Mouse (Mus musculus) cerebral cortex, adult 2 months (tissue): ENCODE results near the gene Dnah2.

Experiments
- WGBS: fragments of 180-500 bp; shearing (Covaris S2); methylation state at CpG from one replicate; pipeline ENCODE4 v1.1.7; 2018; 5-methylcytosine and 5-hydroxymethylcytosine counted together

Dnah2 gene

GRCm38 (mm10) chr11:69408541-69409377 is 140.2 kb downstream of the Dnah2 start:
- WGBS: under 1% methylated on average over 33 of the region's 33 CpGs

GRCm38 (mm10) chr11:69407724-69408004 is 141.2 kb downstream of the Dnah2 start:
- 51% methylated on average over 4 of the region's 4 CpGs for WGBS

GRCm38 (mm10) chr11:69406867-69407723 is 141.8 kb downstream of the Dnah2 start:
- WGBS: 84% methylated on average over 16 of the region's 16 CpGs

GRCm38 (mm10) chr11:69406282-69406681 is 142.6 kb downstream of the Dnah2 start:
- WGBS: 90% methylated on average over 19 of the region's 19 CpGs

- WGBS: 83% methylated on average over 24 of the region's 24 CpGs
These were observed 143.3 kb downstream of the Dnah2 start for GRCm38 (mm10) chr11:69405397-69406200.

- 87% methylated on average over 23 of the region's 24 CpGs for WGBS
These were observed 144.1 kb downstream of the Dnah2 start for GRCm38 (mm10) chr11:69404595-69405396.

- WGBS: 88% methylated on average over 37 of the region's 38 CpGs
These were observed 145.0 kb downstream of the Dnah2 start for GRCm38 (mm10) chr11:69403691-69404594.

GRCm38 (mm10) chr11:69401987-69402386 is 146.9 kb downstream of the Dnah2 start:
- 84% methylated on average over 12 of the region's 12 CpGs for WGBS

GRCm38 (mm10) chr11:69401210-69401637 is 147.7 kb downstream of the Dnah2 start:
- WGBS: 13% methylated on average over 22 of the region's 22 CpGs

GRCm38 (mm10) chr11:69400083-69400850 is 148.6 kb downstream of the Dnah2 start:
- 82% methylated on average over 25 of the region's 25 CpGs for WGBS

GRCm38 (mm10) chr11:69399201-69400082 is 149.5 kb downstream of the Dnah2 start:
- WGBS: 51% methylated on average over 66 of the region's 66 CpGs

- 51% methylated on average over 21 of the region's 21 CpGs for WGBS
These were observed 150.3 kb downstream of the Dnah2 start for GRCm38 (mm10) chr11:69398486-69399200.

GRCm38 (mm10) chr11:69398059-69398458 is 150.9 kb downstream of the Dnah2 start, which contains the start of gene Tmem88:
Gene Tmem88 (minus strand): TSS chr11:69398234.
- 20% methylated on average over 16 of the region's 16 CpGs for WGBS

- WGBS: 26% methylated on average over 24 of the region's 24 CpGs
These were observed 151.3 kb downstream of the Dnah2 start for GRCm38 (mm10) chr11:69397581-69398057.

GRCm38 (mm10) chr11:69396772-69397171 is 152.1 kb downstream of the Dnah2 start:
- WGBS: 25% methylated on average over 11 of the region's 11 CpGs

- under 1% methylated on average over 48 of the region's 48 CpGs for WGBS
These were observed 153.1 kb downstream of the Dnah2 start for GRCm38 (mm10) chr11:69395634-69396373.

GRCm38 (mm10) chr11:69395235-69395633 is 153.7 kb downstream of the Dnah2 start, which contains the start of the genes Naa38 and Cyb5d1:
Gene Naa38 (plus strand): TSS chr11:69395487.
Gene Cyb5d1 (minus strand): TSS chr11:69395631.
- WGBS: under 1% methylated on average over 24 of the region's 24 CpGs
